Mouse (Mus musculus) embryonic facial prominence, embryonic 11.5 days (tissue): ENCODE results near the gene Rundc3b. TPM values are rescaled to one million over a fixed set of nuclear protein-coding genes. Genes with fewer than 3 reads are reported as not detected.

Experiments
- ATAC-seq: fragments of 200-750 bp; cut with Nextera tagmentation; replicated peaks from 2 replicates; pipeline ENCODE4 v1.8.0; 2017; ENCODE audit warnings: low read depth; ENCODE audit not compliant: insufficient number of reproducible peaks, low FRiP score, low TSS enrichment
- DNase-seq: peaks from one replicate; pipeline ENCODE4 v3.0.0-alpha.2; 2015; ENCODE audit warnings: low spot score
- H3K27ac ChIP-seq: fragments of 300-500 bp; sonication (generic); replicated peaks from 2 replicates; pipeline ENCODE4 v1.5.1; 2014; ENCODE audit warnings: mild to moderate bottlenecking, low read depth, low read length, control low read depth
- H3K27me3 ChIP-seq: fragments of 300-500 bp; sonication (generic); 2 replicates; pipeline ENCODE4 v1.6.1; 2014; ENCODE audit warnings: mild to moderate bottlenecking, low read length, moderate library complexity, mixed read lengths; ENCODE audit not compliant: control insufficient read depth, insufficient read depth
- H3K36me3 ChIP-seq: fragments of 300-500 bp; sonication (generic); replicated peaks from 2 replicates; pipeline ENCODE4 v1.6.1; 2014; ENCODE audit warnings: low read depth, mild to moderate bottlenecking, low read length, moderate library complexity, mixed read lengths; ENCODE audit not compliant: control insufficient read depth, insufficient read depth
- H3K4me1 ChIP-seq: fragments of 300-500 bp; sonication (generic); 2 replicates; pipeline ENCODE4 v1.6.1; 2014; ENCODE audit warnings: low read length, mixed read lengths; ENCODE audit not compliant: control insufficient read depth, insufficient read depth
- H3K4me2 ChIP-seq: fragments of 300-500 bp; sonication (generic); 2 replicates; pipeline ENCODE4 v1.6.1; 2014; ENCODE audit warnings: low read depth, mild to moderate bottlenecking, control low read depth, low read length, moderate library complexity
- H3K4me3 ChIP-seq: fragments of 300-500 bp; sonication (generic); 2 replicates; pipeline ENCODE4 v1.5.1; 2014; ENCODE audit warnings: low read depth, low read length, control low read depth
- H3K9ac ChIP-seq: fragments of 300-500 bp; sonication (generic); replicated peaks from 2 replicates; pipeline ENCODE4 v1.6.1; 2014; ENCODE audit warnings: mild to moderate bottlenecking, control low read depth, low read length
- H3K9me3 ChIP-seq: fragments of 300-500 bp; sonication (generic); replicated peaks from 2 replicates; pipeline ENCODE4 v1.6.1; 2016; ENCODE audit warnings: mild to moderate bottlenecking, low read length, inconsistent platforms, mixed read lengths; ENCODE audit not compliant: control insufficient read depth
- WGBS: fragments of 180-500 bp; shearing (Covaris S2); extraction: QIAGEN DNeasy Blood & Tissue Kit; methylation state at CpG from one replicate; pipeline ENCODE4 v1.1.7; 2014; 5-methylcytosine and 5-hydroxymethylcytosine counted together
- polyA plus RNA-seq: library from polyadenylated mRNA; unstranded; fragments of >200 nt; fragmentation: Nextera tagmentation; extraction: Ambion mirVana; gene quantifications from 2 replicates; pipeline ENCODE4 v1.2.1, GENCODE M21; 2014

Gene Rundc3b
- polyA plus RNA-seq, 1 experiment from 2014 or later, result 7.3 TPM

DNA sequence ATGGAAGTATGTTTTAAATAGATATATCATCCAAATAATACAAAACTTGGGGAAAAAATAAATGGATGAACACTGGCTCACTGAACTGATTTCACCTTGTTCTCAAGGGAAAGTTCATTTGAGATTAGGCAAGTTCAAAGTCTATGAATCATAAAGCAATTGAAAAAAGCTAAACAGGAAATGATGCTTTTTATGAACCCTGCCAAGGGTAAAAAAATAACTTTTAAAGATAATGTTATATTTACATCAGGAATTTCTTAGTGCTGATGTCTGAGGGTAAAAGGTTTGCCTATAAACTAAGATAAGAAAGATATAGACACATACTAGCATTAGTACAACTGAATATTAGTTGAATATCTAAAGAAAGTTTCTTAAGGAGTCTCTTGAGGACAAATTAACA is 26.0 kb upstream of the Rundc3b start:
- no peak overlapping the region for H3K4me3 ChIP-seq
- no peaks in the 10 kb centered on the region for H3K27me3 ChIP-seq
- no peaks in the 10 kb centered on the region for H3K36me3 ChIP-seq
- no peaks in the 10 kb centered on the region for H3K4me1 ChIP-seq
- no peak overlapping the region for H3K9ac ChIP-seq
- ATAC-seq, result no peak
- H3K4me2 ChIP-seq, result no peak overlapping the region
- no peaks in the 10 kb centered on the region for H3K9me3 ChIP-seq
- H3K27ac ChIP-seq, result no peak overlapping the region
- DNase-seq, result no peak

- no peaks in the 10 kb centered on the region for H3K27me3 ChIP-seq
- no peaks in the 10 kb centered on the region for H3K36me3 ChIP-seq
- H3K9ac ChIP-seq, result no peak overlapping the region
- H3K4me3 ChIP-seq, result no peak overlapping the region
- no peaks in the 10 kb centered on the region for H3K4me1 ChIP-seq
- WGBS, result 80% methylated on average over 4 of the region's 4 CpGs
- no peak overlapping the region for H3K27ac ChIP-seq
- no peaks in the 10 kb centered on the region for H3K9me3 ChIP-seq
- DNase-seq (no peak), ATAC-seq (no peak)
- H3K4me2 ChIP-seq, result no peak overlapping the region
Measured at GRCm38 (mm10) chr5:8648300-8648699, 25.5 kb upstream of the Rundc3b start.

DNA sequence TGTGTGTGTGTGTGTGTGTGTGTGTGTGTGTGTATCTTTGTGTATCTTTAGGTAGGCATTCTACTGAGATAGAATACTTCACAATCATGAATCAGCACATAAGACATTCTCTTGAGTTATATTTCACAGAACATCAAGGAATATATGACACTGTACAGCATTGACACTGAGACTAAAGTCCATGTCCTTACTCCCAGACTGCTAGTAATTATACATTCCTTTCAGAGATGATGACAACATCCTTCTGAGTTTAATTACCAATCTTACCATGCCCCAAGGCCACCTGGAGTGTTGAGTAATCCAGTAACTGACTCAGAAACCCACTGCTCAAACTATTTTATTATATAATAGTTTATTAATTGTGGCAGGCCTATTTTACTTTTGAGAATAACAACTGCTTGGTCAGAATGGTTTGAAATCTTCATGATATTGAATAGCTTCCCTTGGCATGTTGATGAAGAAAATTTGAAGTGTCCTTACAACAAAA is 11.8 kb upstream of the Rundc3b start:
- ATAC-seq, result no peak
- Histone ChIP-seq H3K9ac (no peak overlapping the region), H3K4me2 (no peak overlapping the region), H3K4me1 (no peaks in the 10 kb centered on the region), H3K36me3 (no peaks in the 10 kb centered on the region), H3K27ac (no peak overlapping the region), H3K9me3 (no peaks in the 10 kb centered on the region), H3K4me3 (no peak overlapping the region), H3K27me3 (no peaks in the 10 kb centered on the region)
- DNase-seq, result no peak

DNA sequence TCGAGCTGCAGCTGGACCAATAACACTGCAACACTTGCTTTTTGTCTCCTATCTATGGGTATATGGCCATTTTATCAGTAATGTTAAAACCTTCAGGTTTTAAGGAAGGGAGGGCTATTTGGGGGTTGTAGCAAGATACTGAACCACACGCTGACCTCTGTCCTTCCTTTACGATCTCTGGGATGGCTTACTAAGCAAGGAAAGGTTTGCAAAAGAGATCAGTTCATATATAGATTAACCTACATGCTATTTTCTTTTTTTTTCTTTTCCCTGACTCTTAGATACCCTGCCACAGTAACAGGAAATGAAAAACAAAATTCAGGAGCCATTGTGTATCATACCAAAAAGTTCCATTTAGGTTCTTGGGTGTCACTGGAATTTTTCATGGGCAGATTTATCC is 10.1 kb upstream of the Rundc3b start:
- H3K27me3 ChIP-seq, result no peaks in the 10 kb centered on the region
- H3K27ac ChIP-seq, result no peak overlapping the region
- no peak overlapping the region for H3K9ac ChIP-seq
- no peaks in the 10 kb centered on the region for H3K36me3 ChIP-seq
- no peak overlapping the region for H3K4me2 ChIP-seq
- 81% methylated on average over 3 of the region's 3 CpGs for WGBS
- no peak overlapping the region for H3K4me3 ChIP-seq
- H3K4me1 ChIP-seq, result no peaks in the 10 kb centered on the region
- DNase-seq, result no peak
- ATAC-seq, result no peak
- no peaks in the 10 kb centered on the region for H3K9me3 ChIP-seq

DNA sequence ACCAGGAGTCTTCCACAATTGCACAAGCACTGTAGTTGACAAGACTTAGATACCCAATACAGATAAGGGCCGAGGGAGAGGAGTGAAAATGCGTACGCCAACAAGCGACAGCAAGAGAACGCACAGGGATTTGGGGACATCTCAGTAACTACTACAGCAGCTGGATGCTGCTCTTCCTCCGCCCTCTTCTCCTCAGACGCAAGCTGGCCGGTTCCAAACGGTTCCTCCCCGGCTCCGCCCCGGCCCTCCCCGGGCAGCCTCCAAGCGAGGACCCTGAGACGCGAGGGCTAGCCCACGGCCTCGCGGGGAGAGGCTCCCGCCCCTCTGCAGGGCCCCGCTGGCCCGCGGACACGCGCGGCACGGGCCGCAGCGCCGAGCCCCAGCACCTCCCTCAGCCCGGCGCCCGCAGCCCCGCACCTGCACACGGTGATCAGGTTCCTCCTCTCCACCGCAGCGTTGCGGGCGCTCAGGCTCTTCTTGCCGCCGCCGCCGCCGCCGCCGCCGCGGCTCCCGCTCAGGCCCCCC is 619 bp downstream of the Rundc3b start:
- Histone ChIP-seq H3K9me3 (no peaks in the 10 kb centered on the region), H3K36me3 (no peaks in the 10 kb centered on the region), H3K4me1 (no peaks in the 10 kb centered on the region), H3K4me3 (peak overlapping the region; percentile 81), H3K27ac (0 out of 2 replicates have a peak overlapping the region, but pooled peaks have one; percentile 41), H3K27me3 (no peaks in the 10 kb centered on the region), H3K4me2 (peak overlapping the region; percentile 95), H3K9ac (peak overlapping the region; percentile 74)
- WGBS, result 1% methylated on average over 34 of the region's 49 CpGs
- ATAC-seq (peak; percentile 74), DNase-seq (peak; percentile 58)

GRCm38 (mm10) chr5:8571118-8571517 is 51.6 kb downstream of the Rundc3b start:
- no peak overlapping the region for H3K4me3 ChIP-seq
- no peak overlapping the region for H3K4me2 ChIP-seq
- no peaks in the 10 kb centered on the region for H3K4me1 ChIP-seq
- DNase-seq (no peak), ATAC-seq (no peak)
- H3K27me3 ChIP-seq, result no peaks in the 10 kb centered on the region
- no peak overlapping the region for H3K27ac ChIP-seq
- H3K36me3 ChIP-seq, result no peaks in the 10 kb centered on the region
- 52% methylated on average over 3 of the region's 3 CpGs for whole genome bisulfite sequencing
- H3K9me3 ChIP-seq, result no peaks in the 10 kb centered on the region
- H3K9ac ChIP-seq, result no peak overlapping the region

- H3K4me3 ChIP-seq, result no peak overlapping the region
- DNase-seq (no peak), ATAC-seq (no peak)
- no peaks in the 10 kb centered on the region for H3K27me3 ChIP-seq
- H3K9me3 ChIP-seq, result no peaks in the 10 kb centered on the region
- no peak overlapping the region for H3K9ac ChIP-seq
- no peaks in the 10 kb centered on the region for H3K4me1 ChIP-seq
- 56% methylated on average over 3 of the region's 3 CpGs for WGBS
- H3K27ac ChIP-seq, result no peak overlapping the region
- H3K4me2 ChIP-seq, result no peak overlapping the region
- no peaks in the 10 kb centered on the region for H3K36me3 ChIP-seq
Measured at GRCm38 (mm10) chr5:8566867-8567266, 55.9 kb downstream of the Rundc3b start.

DNA sequence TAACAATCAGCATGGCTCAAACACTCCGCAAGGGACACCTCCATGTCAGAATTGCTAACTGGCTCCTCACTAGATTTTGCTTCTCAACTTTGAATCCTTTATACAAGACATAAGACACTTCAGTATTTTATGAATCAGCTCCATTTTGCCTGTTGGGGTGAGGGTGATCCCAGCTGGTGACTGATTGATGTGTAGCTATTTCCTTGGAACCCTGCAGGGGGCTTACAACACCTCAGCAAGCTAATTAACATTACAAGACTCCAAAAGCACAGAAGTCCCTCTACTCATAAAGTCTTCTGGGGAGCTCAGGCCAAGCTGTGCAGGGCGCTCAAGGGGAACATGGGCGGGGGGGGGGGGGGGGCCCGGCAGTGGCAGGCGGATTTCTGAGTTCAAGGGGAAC is 78.2 kb downstream of the Rundc3b start:
- Histone ChIP-seq H3K27ac (no peak overlapping the region), H3K9me3 (no peaks in the 10 kb centered on the region), H3K36me3 (no peaks in the 10 kb centered on the region), H3K27me3 (no peaks in the 10 kb centered on the region), H3K9ac (no peak overlapping the region), H3K4me1 (no peaks in the 10 kb centered on the region), H3K4me3 (no peak overlapping the region), H3K4me2 (no peak overlapping the region)
- 58% methylated on average over 2 of the region's 5 CpGs for WGBS
- ATAC-seq, result no peak
- no peak for DNase-seq
